Mouse (Mus musculus): Measurements from ENCODE around the gene Kifc1. TPM values are rescaled to one million over a fixed set of nuclear protein-coding genes. Genes with fewer than 3 reads are reported as not detected.

The Kifc1 gene
- total RNA-seq, 2 experiments from 2014 or later: 5.0 to 47.5 TPM

GRCm38 (mm10) chr17:33919351-33920281 lies 29.2 kb upstream of the Kifc1 start:
- ATAC-seq (replicated peaks; ENCODE audit: low FRiP score, poor library complexity, severe bottlenecking): peak; percentile 68

- peak; percentile 6; the same call in 1 of the 2 replicates for ATAC-seq (replicated peaks; ENCODE audit: low FRiP score, poor library complexity, severe bottlenecking)
These were observed 28.1 kb upstream of the Kifc1 start for GRCm38 (mm10) chr17:33918293-33919203.

GRCm38 (mm10) chr17:33917656-33918292 lies 27.3 kb upstream of the Kifc1 start:
- no peak for ATAC-seq (replicated peaks; ENCODE audit: low FRiP score, poor library complexity, severe bottlenecking)

- no peak for ATAC-seq (replicated peaks; ENCODE audit: low FRiP score, poor library complexity, severe bottlenecking)
These were observed 26.6 kb upstream of the Kifc1 start for GRCm38 (mm10) chr17:33916847-33917655.

GRCm38 (mm10) chr17:33916294-33916693 lies 25.8 kb upstream of the Kifc1 start:
- ATAC-seq (replicated peaks; ENCODE audit: low FRiP score, poor library complexity, severe bottlenecking): no peak

- ATAC-seq (replicated peaks; ENCODE audit: low FRiP score, poor library complexity, severe bottlenecking): peak; percentile 70
These were observed 25.3 kb upstream of the Kifc1 start, which contains the start of the genes Tapbp and Zbtb22 for GRCm38 (mm10) chr17:33915671-33916250. Tapbp (plus strand) TSS chr17:33915899. Zbtb22 (plus strand) TSS chr17:33915904.

- no peak for ATAC-seq (replicated peaks; ENCODE audit: low FRiP score, poor library complexity, severe bottlenecking)
These were observed 24.5 kb upstream of the Kifc1 start for GRCm38 (mm10) chr17:33914969-33915391.

GRCm38 (mm10) chr17:33913905-33914304 lies 23.4 kb upstream of the Kifc1 start:
- no peak for ATAC-seq (replicated peaks; ENCODE audit: low FRiP score, poor library complexity, severe bottlenecking)

- ATAC-seq (replicated peaks; ENCODE audit: low FRiP score, poor library complexity, severe bottlenecking): no peak
These were observed 22.8 kb upstream of the Kifc1 start for GRCm38 (mm10) chr17:33913264-33913663.

- no peak for ATAC-seq (replicated peaks; ENCODE audit: low FRiP score, poor library complexity, severe bottlenecking)
These were observed 21.5 kb upstream of the Kifc1 start for GRCm38 (mm10) chr17:33911813-33912414.

- ATAC-seq (replicated peaks; ENCODE audit: low FRiP score, poor library complexity, severe bottlenecking): no peak
These were observed 20.8 kb upstream of the Kifc1 start for GRCm38 (mm10) chr17:33911052-33911812.

- no peak for ATAC-seq (replicated peaks; ENCODE audit: low FRiP score, poor library complexity, severe bottlenecking)
These were observed 20.0 kb upstream of the Kifc1 start for GRCm38 (mm10) chr17:33910346-33911051.

GRCm38 (mm10) chr17:33909869-33910250 lies 19.4 kb upstream of the Kifc1 start:
- ATAC-seq (replicated peaks; ENCODE audit: low FRiP score, poor library complexity, severe bottlenecking): peak; percentile 20

- peak; percentile 91 for ATAC-seq (replicated peaks; ENCODE audit: low FRiP score, poor library complexity, severe bottlenecking)
These were observed 18.8 kb upstream of the Kifc1 start, which contains the start of gene Daxx for GRCm38 (mm10) chr17:33909077-33909868. Daxx (plus strand) TSS chr17:33909414.

- peak; percentile 60 for ATAC-seq (replicated peaks; ENCODE audit: low FRiP score, poor library complexity, severe bottlenecking)
These were observed 18.0 kb upstream of the Kifc1 start for GRCm38 (mm10) chr17:33908331-33909076.
